Mouse (Mus musculus) kidney, postnatal 36 days (tissue): ENCODE data around the gene Gli3.

Source experiments
- DNase-seq, 2 experiments: peaks; one replicate each; pipeline ENCODE4 v3.0.0; 2021 to 2022; ENCODE audit warnings: mixed read lengths in 2 of 2

Gene Gli3

DNA sequence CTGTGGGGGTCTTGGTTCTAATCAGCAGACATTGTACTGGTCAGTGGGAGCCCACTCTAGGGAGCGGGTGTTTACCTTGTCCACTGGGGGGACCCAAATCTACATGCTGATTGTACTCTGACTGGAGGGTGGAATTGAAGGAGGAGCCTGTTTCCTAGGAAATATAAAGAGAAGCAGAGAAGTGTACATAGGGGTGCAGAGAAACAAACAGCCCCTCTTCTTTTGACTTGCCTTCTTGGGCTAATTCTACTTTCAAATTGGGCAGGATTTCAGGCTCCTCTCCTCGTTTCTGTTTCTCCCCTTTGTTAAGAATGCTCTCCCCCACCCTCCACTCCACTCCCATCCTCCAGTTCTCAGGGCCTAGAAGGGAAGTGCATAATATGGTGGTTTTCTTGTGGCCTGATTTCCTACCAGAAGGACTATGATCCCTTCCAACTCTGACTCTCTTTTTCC is 93.6 kb downstream of the Gli3 start:
- peak in 1 of 2 experiments; percentile 15 for DNase-seq

DNA sequence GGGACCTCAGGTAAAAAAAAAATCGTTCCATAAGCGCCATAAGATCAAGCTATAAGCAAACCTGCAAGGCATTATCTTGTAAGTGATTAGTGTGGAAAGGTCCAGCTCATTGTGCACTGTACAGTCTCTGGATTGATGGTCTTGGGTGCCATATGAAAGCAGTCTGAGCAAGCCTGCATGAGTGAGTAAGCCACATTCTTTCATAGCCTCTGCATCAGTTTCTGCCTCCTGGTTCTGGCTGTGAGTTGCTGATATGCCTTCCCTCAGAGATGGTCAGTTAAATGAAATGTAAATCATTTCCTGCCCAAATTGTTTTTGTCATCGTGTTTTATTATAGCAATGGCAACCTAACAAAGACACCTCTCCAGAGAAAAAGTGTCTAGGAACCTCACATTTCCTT is 98.4 kb downstream of the Gli3 start:
- no peak for DNase-seq

DNA sequence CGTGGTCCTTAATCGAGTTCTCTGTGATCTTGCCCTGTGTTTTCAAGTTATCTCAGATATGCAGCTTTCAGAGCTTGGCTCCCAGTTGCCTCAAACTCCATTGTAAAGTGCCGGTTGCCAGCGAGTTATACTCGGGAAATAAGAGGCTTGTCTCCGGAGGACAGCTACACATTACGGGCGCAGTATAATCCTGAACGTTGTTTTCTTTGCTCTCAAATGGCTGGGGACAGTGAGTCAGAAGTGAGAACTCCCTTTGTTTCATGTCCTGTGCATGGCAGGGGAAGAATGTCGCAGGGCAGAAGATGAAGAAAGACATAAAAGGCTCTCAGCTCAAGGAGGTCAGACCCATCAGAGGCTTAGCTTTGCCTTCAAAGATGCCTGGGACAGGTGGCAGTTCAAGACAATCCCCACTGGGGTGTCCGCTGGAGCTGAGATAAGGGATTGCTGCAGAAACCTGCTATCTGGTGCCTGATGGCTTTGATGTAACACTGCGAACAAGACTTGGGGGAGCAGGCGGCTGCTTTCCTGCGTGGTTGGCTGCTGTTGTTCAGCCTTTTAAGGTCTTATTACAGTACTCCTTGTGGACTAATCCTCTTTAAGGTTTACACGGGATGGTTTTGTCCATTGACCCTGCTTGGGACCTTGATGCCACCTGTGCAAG is 108.0 kb downstream of the Gli3 start:
- no peak for DNase-seq

DNA sequence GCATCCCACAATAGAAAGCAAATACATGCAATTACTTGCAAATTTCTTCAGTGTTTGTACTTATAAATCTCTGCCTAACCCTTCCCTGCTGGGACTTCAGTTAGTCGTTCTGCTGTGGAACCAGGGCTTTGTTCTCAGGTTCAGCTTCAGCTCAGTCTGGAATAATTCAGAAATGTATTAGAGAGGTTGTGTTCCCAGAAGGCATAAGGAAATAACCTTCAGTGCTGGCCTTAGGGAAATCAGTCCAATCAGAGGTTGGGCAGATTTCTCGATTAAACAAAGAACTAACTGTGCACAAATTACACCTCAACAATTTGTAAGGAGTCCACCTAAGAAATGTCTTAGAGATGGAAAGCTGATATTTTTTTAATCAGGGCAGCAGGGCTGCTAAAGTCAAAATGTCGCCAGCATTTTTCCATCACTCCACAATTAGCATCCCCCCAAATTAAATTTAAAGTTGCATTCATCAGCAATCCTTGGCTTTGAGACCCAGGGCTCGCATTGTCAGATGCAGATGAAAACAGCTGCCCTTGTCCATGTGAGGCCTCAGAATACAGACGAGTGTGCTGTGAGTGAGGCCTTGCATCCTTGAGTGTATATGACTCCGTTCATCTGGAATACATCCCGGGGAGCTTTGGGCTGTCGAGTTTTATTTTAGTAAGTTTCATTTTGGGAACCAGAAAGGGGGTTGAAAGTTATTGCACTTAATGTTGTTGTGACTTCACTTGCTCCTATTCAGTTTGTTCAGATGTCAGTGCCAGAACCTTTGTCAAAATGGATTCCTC is 114.3 kb downstream of the Gli3 start:
- DNase-seq, result no peak

GRCm38 (mm10) chr13:15580458-15580857 is 117.4 kb downstream of the Gli3 start:
- no peak for DNase-seq

GRCm38 (mm10) chr13:15585941-15586340 is 122.9 kb downstream of the Gli3 start:
- no peak for DNase-seq

GRCm38 (mm10) chr13:15588278-15589272 is 125.5 kb downstream of the Gli3 start:
- peak; percentile 47 to 54 for DNase-seq

- no peak for DNase-seq
Measured at GRCm38 (mm10) chr13:15590326-15590933, 127.4 kb downstream of the Gli3 start.

- no peak for DNase-seq
Measured at GRCm38 (mm10) chr13:15596667-15597066, 133.6 kb downstream of the Gli3 start.

- DNase-seq, result peak in 1 of 2 experiments; percentile 7
Measured at GRCm38 (mm10) chr13:15599741-15600140, 136.7 kb downstream of the Gli3 start.

DNA sequence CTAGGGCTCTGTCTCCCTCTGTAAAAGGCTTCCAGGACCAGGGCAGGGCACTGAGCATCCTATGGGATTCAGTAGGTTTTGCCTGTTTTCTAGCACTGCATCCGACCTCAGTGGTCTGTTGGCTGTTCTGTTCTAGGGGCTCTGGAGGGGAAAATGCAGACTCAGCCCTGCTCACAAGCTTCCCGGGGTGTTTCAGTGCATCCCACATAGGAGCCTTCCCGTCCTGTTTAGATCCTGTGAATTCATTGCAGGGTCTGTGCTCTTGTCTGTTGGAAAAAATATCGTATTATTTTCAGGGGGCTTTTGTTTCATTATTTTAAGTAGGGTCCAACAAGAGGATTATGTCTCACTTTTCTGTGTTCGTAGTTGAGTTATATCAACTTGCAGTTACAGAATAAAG is 139.1 kb downstream of the Gli3 start:
- DNase-seq, result no peak

DNA sequence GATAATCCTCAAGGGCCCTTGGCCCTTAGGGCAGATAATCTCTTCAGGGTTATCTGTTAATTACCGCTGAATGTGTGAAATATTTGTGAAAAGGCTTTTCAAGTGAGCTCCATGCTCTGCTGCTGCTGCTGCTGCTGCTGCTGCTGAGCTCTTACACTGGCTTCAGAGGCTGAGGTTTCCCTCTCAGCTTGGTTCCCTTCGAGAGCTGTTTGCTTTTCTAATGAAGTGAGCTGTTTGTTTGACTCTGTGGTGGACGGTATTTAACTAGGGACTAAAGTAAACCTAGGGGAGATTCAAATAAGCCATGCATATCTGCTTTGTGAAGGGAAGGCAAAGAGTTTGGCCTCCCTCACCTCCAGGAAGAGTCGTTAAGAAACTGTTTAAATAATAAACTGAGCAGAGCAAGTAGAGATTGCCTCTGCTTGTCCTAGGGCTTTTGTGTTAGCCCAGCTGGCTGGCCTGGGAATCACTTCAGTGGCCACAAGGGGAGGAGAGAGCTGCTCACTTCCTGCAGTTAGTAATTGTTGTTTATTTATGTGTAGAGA is 139.7 kb downstream of the Gli3 start:
- DNase-seq, result no peak

GRCm38 (mm10) chr13:15604074-15604473 is 141.0 kb downstream of the Gli3 start:
- DNase-seq, result no peak

- no peak for DNase-seq
Measured at GRCm38 (mm10) chr13:15617423-15617822, 154.4 kb downstream of the Gli3 start.

DNA sequence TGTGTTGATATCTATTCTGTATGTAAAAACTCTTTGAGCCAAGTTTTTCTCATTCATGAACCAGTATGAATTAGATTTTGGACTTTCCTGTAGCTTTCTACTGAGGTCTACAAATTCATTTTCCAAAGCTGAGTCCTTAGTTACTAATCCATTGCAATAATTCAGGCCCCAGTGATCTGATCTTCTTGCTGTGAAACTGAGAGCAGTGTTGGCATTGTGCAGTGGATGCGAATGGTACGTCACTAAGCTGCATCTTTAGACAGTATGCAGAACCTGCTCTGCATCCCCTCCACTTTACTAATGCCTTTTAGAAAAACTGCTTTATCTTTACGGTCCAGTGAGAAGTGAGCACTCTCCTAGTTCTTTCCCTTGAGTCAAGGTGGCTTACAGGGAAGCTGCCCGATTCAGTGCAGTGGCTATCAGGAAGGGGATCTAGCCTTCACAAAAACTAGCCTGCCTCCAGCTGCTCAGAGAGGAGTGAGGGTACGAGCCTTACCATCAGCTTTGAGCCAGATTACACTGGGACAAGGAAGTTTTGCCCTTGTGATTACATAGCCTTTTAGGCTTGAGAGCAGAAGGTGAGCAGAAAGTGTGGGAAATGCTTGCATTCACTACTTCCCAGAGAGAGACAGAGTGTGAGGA is 155.1 kb downstream of the Gli3 start:
- DNase-seq, result no peak

DNA sequence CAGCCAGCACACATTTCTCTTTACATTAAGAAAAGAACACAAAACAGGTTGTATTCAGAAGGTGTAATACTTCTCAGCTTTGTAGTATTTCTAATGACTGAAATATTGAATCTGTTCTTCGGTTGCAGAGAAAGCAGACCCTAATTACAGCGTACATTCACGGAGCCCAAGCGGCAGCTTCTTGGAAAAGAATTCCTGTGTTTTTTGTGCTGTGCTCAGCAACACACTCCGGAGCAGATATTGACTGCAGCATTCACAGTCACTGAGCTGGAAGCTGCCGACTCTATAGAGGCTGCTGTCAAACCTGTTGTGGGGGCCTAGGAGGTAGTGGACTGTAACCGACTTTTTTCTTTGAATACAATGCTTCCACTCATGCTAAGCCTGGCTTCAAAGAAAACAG is 158.0 kb downstream of the Gli3 start:
- DNase-seq, result no peak

GRCm38 (mm10) chr13:15624490-15625353 is 161.7 kb downstream of the Gli3 start:
- DNase-seq, result no peak

DNA sequence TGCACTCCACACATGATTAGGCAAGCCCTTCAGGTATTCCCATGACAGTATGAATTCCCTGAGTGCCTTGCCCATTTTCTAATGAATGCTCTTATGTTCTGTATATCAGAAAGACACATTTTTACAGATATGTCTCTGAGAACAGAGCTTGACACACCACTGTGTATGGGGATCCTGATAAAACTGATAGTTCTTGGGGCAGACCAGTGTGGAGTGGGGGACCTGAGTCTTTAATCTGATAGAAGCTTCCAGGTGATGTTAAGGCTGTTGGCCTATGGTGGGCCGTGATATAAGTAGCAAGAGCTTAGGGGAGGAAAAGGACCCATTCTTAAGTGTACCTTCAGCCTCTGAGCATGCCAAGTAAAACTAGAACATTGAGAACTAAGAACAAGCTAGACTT is 178.5 kb downstream of the Gli3 start:
- DNase-seq, result no peak

- DNase-seq, result no peak
Measured at GRCm38 (mm10) chr13:15660502-15660901, 197.5 kb downstream of the Gli3 start.

DNA sequence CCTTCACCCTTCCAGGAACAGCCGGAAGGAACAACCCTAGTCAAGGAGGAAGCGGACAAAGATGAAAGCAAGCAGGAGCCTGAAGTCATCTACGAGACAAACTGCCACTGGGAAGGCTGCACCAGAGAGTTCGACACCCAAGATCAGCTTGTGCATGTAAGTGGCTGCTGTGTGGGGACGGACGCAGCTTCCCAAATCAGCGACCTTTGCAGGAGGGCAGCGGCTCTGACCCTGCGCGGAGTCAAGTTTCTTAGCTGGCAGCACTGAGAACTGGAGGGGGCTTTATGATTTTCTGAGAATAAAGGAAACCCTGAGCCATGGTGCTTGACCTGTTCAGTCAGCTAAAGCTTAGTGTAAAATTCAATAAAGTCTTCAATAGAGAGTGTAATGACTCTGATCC is 199.3 kb downstream of the Gli3 start:
- no peak for DNase-seq
